In the genomic region with DNA sequence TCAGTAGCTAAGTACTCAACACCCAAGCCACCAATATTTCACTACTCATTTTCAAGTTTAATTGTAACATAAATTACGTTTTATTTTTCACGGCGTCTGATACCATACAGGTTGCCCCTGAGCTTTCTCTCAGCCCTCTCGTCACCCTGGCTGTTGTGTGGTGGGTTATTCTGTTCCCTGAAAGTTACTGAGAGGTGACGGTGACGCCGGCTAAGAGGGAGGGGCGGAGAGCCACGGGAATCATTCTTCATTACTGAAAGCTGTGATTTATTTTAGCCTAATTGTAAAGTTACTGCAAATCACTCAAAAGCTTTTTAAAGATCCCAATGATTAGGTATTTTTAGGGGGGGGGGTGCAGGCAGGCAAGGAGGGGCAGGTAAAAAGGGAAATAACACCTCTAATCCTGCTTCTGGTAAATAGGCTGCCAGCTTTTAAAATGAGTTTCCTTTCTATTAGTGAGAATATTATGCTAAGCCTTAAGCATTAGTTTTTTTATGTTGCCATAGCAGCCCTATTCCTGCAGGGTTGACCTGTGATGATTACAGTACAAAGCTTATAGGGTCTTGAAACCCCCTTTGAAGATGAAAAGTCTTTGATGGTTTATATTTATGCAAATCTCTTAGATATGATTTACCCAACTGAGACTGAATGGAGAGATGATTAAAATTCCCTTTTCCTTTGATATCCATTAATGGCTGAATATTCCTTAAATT, we compare ENCODE assay signal across 13 mouse cellular contexts.
DNase-seq lines count a peak whose midpoint lies in the region; ATAC-seq and TF ChIP-seq lines count a peak whose summit lies in the region.
"Had no signal": no experiment of that assay in that cellular context is flagged by ENCODE, and none has a peak within 500 bp of the region (broad histone marks: within the 10 kb centered on the region; RNA-seq: fewer than 3 reads in every experiment).

No protein-coding gene starts in this region.

- H3K4me1 ChIP-seq in heart, embryonic 13.5 days = no peaks in the 10 kb centered on the region
- H3K4me1 ChIP-seq in heart, adult 2 months (ENCODE audit: control insufficient read depth, insufficient read depth, low read length) = no peaks in the 10 kb centered on the region
- H3K4me1 ChIP-seq in embryonic facial prominence, embryonic 10.5 days = peaks cover 47% of the 10 kb centered on the region
- peaks cover 86% of the 10 kb centered on the region for H3K4me1 ChIP-seq in hindbrain, embryonic 10.5 days (replicated peaks)
- H3K4me1 ChIP-seq in midbrain, embryonic 12.5 days = peaks cover 34% of the 10 kb centered on the region
- H3K4me1 ChIP-seq: liver, embryonic 15.5 days had no signal

- intact Hi-C loops in heart, adult 2 months (cut with DNase I) = no loop called here

- 24% methylated on average over 9 of the region's 9 CpGs for WGBS in heart, embryonic 13.5 days
- WGBS in heart, adult 2 months = 63% methylated on average over 9 of the region's 9 CpGs
- WGBS in embryonic facial prominence, embryonic 10.5 days = 9% methylated on average over 9 of the region's 9 CpGs
- 6% methylated on average over 9 of the region's 9 CpGs for WGBS in hindbrain, embryonic 10.5 days
- 2% methylated on average over 9 of the region's 9 CpGs for WGBS in midbrain, embryonic 12.5 days

- H3K79me2 ChIP-seq in heart, adult 2 months (replicated peaks; ENCODE audit: control insufficient read depth, insufficient read depth, low read length) = no peaks in the 10 kb centered on the region

- no peak for TF ChIP-seq EP300 in heart, adult 2 months (IDR thresholded peaks at IDR 0.05; ENCODE audit: insufficient read depth, low read depth, low read length)

- no peak for ATAC-seq in heart, embryonic 13.5 days (ENCODE audit: extremely low read depth, insufficient number of reproducible peaks, low FRiP score, low TSS enrichment)
- peak; percentile 66 for ATAC-seq in midbrain, embryonic 12.5 days (ENCODE audit: low FRiP score, low read depth)

- no peak for TF ChIP-seq POLR2A in heart, adult 2 months (IDR thresholded peaks at IDR 0.05; ENCODE audit: insufficient read depth, low read depth, low read length)

- H3K36me3 ChIP-seq in heart, embryonic 13.5 days = no peaks in the 10 kb centered on the region
- no peaks in the 10 kb centered on the region for H3K36me3 ChIP-seq in heart, adult 2 months (ENCODE audit: control insufficient read depth, insufficient read depth, low read length)
- no peaks in the 10 kb centered on the region for H3K36me3 ChIP-seq in embryonic facial prominence, embryonic 10.5 days (replicated peaks)
- no peaks in the 10 kb centered on the region for H3K36me3 ChIP-seq in hindbrain, embryonic 10.5 days
- no peaks in the 10 kb centered on the region for H3K36me3 ChIP-seq in midbrain, embryonic 12.5 days
- H3K36me3 ChIP-seq: liver, embryonic 15.5 days had no signal

- TF ChIP-seq CTCF in heart, adult 2 months (IDR thresholded peaks at IDR 0.05) = no peak

- DNase-seq in heart, adult 2 months = no peak
- peak; percentile 22 for DNase-seq in embryonic facial prominence, embryonic 10.5 days (ENCODE audit: low spot score)
- DNase-seq in hindbrain, embryonic 10.5 days (ENCODE audit: low spot score) = no peak
- DNase-seq in frontal cortex, postnatal 25 days (ENCODE audit: low spot score in 2 of 2) = no peak
- DNase-seq in spleen, postnatal 36 days (ENCODE audit: low spot score in 2 of 2) = no peak
- no peak for DNase-seq in layer of hippocampus, adult 9-11 months
- DNase-seq: gastrocnemius, postnatal 36 days; spleen, adult 18-20 months; thymus, adult 2 months had no signal

- no peak overlapping the region for H3K27ac ChIP-seq in heart, embryonic 13.5 days (replicated peaks)
- H3K27ac ChIP-seq in heart, adult 2 months = no peak overlapping the region
- H3K27ac ChIP-seq in embryonic facial prominence, embryonic 10.5 days (replicated peaks) = no peak overlapping the region
- peak overlapping the region; percentile 81 for H3K27ac ChIP-seq in hindbrain, embryonic 10.5 days
- H3K27ac ChIP-seq in midbrain, embryonic 12.5 days (replicated peaks) = peak overlapping the region; percentile 1; the same call in 1 of the 2 replicates
- H3K27ac ChIP-seq: layer of hippocampus, adult 2 months; liver, embryonic 15.5 days had no signal

- no peaks in the 10 kb centered on the region for H3K9me3 ChIP-seq in heart, embryonic 13.5 days
- H3K9me3 ChIP-seq in embryonic facial prominence, embryonic 10.5 days = no peaks in the 10 kb centered on the region
- H3K9me3 ChIP-seq in hindbrain, embryonic 10.5 days = no peaks in the 10 kb centered on the region
- H3K9me3 ChIP-seq in midbrain, embryonic 12.5 days = no peaks in the 10 kb centered on the region
- H3K9me3 ChIP-seq: liver, embryonic 15.5 days had no signal

- H3K9ac ChIP-seq in heart, embryonic 13.5 days = no peak overlapping the region
- no peak overlapping the region for H3K9ac ChIP-seq in heart, adult 2 months (ENCODE audit: low read depth, low read length)
- H3K9ac ChIP-seq in midbrain, embryonic 12.5 days (replicated peaks) = no peak overlapping the region
- H3K9ac ChIP-seq: liver, embryonic 15.5 days had no signal

- H3K4me3 ChIP-seq in heart, embryonic 13.5 days = no peak overlapping the region
- H3K4me3 ChIP-seq in heart, adult 2 months = no peak overlapping the region
- H3K4me3 ChIP-seq in embryonic facial prominence, embryonic 10.5 days = peak overlapping the region; percentile 40
- H3K4me3 ChIP-seq in hindbrain, embryonic 10.5 days = peak overlapping the region; percentile 39
- H3K4me3 ChIP-seq in midbrain, embryonic 12.5 days = no peak overlapping the region
- H3K4me3 ChIP-seq: layer of hippocampus, adult 2 months; liver, embryonic 15.5 days had no signal

- H3K27me3 ChIP-seq in heart, embryonic 13.5 days (replicated peaks) = 0 out of 2 replicates have a peak, but pooled peaks cover 7% of the 10 kb centered on the region
- no peaks in the 10 kb centered on the region for H3K27me3 ChIP-seq in heart, adult 2 months (ENCODE audit: control insufficient read depth, insufficient read depth, low read length)
- H3K27me3 ChIP-seq in embryonic facial prominence, embryonic 10.5 days (replicated peaks; ENCODE audit: low read depth, poor library complexity, severe bottlenecking) = peaks cover 89% of the 10 kb centered on the region
- H3K27me3 ChIP-seq in hindbrain, embryonic 10.5 days (ENCODE audit: insufficient read depth, poor library complexity, severe bottlenecking) = peaks cover 83% of the 10 kb centered on the region
- H3K27me3 ChIP-seq in midbrain, embryonic 12.5 days = peaks cover 80% of the 10 kb centered on the region

- peak overlapping the region; percentile 33 for H3K4me2 ChIP-seq in heart, embryonic 13.5 days
- peak overlapping the region; percentile 28 for H3K4me2 ChIP-seq in midbrain, embryonic 12.5 days (replicated peaks)
- H3K4me2 ChIP-seq: liver, embryonic 15.5 days had no signal

Comparison
In these comparisons a context has a peak if more than half of its experiments do, and no peak if none do; other contexts are left out.
1. H3K27ac ChIP-seq: peak in hindbrain, embryonic 10.5 days (single experiment) and midbrain, embryonic 12.5 days (single experiment); none in heart, embryonic 13.5 days (single experiment), heart, adult 2 months (single experiment) and embryonic facial prominence, embryonic 10.5 days (single experiment).
2. H3K4me3 ChIP-seq: peak in embryonic facial prominence, embryonic 10.5 days (single experiment) and hindbrain, embryonic 10.5 days (single experiment); none in heart, embryonic 13.5 days (single experiment), heart, adult 2 months (single experiment) and midbrain, embryonic 12.5 days (single experiment).